Mouse (Mus musculus) myocyte (in vitro differentiated cells): ENCODE results near the gene Cd83.

ENCODE experiments used
- E2F4 ChIP-seq: IDR thresholded peaks from one replicate; pipeline ENCODE4 v1.6.1; 2011; ENCODE audit warnings: mild to moderate bottlenecking, control low read depth, moderate library complexity; ENCODE audit not compliant: insufficient read depth
- MYOG ChIP-seq, 3 experiments: IDR thresholded peaks; one replicate each; pipeline ENCODE4 v1.6.1; 2011; ENCODE audit warnings: control low read depth in 2 of 3, low read depth in 2 of 3, mild to moderate bottlenecking in 2 of 3; ENCODE audit not compliant: insufficient read length in 2 of 3, control insufficient read depth in 1 of 3, insufficient read depth in 1 of 3
- POLR2A ChIP-seq: IDR thresholded peaks from one replicate; pipeline ENCODE4 v1.6.1; 2011; ENCODE audit warnings: low read depth, mild to moderate bottlenecking, control low read depth, moderate library complexity; ENCODE audit not compliant: insufficient read length
- POLR2AphosphoS2 ChIP-seq: IDR thresholded peaks from one replicate; pipeline ENCODE4 v1.6.1; 2011; ENCODE audit warnings: low read depth, control low read depth; ENCODE audit not compliant: insufficient read length

DNA sequence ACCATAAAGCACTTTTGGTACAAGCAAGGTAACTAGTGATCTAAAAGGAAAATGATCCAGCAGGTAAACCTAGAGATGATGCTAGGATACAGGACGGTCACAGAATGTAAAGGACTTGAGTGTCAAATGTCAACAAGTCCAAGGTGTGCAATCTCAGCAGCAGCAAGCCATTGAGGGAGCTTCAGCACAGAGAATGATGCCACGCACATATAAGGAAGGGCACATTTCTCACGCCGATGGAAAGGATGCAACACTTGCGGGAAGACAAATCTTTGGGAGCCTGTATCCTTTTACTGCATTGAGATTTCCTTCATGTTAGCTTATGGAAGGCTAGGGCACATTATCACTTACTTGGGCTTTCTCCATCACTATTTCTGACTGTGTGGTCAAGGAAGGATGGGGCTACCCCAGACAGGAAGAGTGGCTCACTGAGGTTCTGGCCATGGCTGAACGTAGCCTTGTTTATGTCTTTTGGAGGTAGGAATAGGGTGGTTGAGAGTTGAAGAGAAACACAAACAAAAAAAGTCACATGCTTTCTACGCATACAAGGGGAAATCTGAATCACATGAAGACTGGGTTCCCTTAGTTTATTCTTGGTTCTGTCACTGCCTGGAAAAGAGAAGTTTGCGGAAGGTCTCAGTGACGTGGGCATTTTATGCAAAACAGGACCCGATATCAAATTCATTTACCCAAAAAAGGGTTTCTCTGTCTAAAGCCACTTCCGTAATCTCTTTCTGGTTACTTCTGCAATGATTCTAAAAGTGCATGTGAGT, 5.8 kb downstream of the Cd83 start:
- TF ChIP-seq E2F4 = no peak
- no peak for TF ChIP-seq MYOG (IDR thresholded peaks at IDR 0.05; ENCODE audit: control insufficient read depth in 1 of 3, insufficient read depth in 1 of 3, insufficient read length in 2 of 3, low read depth in 2 of 3)
- no peak for TF ChIP-seq POLR2AphosphoS2
- no peak for TF ChIP-seq POLR2A
